Mouse (Mus musculus): ENCODE data around the gene 2010111I01Rik.

DNA sequence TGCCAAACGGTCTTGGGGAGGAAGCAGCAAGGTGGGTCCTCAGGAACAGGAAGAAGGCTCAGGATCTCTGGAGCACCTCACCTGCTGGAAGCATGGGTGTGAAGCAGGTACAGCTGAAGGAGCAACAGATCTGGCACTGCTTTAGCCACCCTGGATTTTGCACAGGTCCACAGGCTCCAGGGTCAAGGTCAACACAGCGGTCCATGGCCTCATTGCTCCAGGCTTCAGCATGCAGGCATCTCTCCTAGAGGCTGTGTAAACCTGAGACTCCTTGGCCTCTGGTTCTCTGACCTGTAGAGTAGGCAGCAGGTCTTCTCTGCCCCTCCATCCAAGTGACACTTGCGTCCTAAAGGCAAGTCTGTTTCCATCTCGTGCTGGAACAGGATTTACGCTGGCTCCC is 334.2 kb downstream of the 2010111I01Rik start:
- TF ChIP-seq CTCF (IDR thresholded peaks at IDR 0.05; ENCODE audit: low read depth): no peak
- TF ChIP-seq EP300 (IDR thresholded peaks at IDR 0.05; ENCODE audit: low read depth): no peak

Data from liver, embryonic 14.5 days (tissue).